Mouse (Mus musculus) heart, postnatal 4 days (tissue): ENCODE data around the gene Nr4a1. TPM values are rescaled to one million over a fixed set of nuclear protein-coding genes. Genes with fewer than 3 reads are reported as not detected.
A peak's percentile ranks its signal among the peaks of the same experiment; 100 is the strongest.

Experiments
- DNase-seq: peaks from one replicate; pipeline ENCODE4 v3.0.0; 2021
- total RNA-seq, 2 experiments: library from RNA; stranded (reverse); gene quantifications; 2 replicates each; pipeline ENCODE4 v1.2.3; 2021

Nr4a1 gene
- total RNA-seq, 2 experiments from 2014 or later = 48.1 to 49.6 TPM

GRCm38 (mm10) chr15:101256463-101257206 lies 2.6 kb downstream of the Nr4a1 start:
- DNase-seq = no peak

GRCm38 (mm10) chr15:101258420-101258819 lies 4.4 kb downstream of the Nr4a1 start:
- no peak for DNase-seq

GRCm38 (mm10) chr15:101259922-101260321 lies 5.9 kb downstream of the Nr4a1 start:
- no peak for DNase-seq

- peak; percentile 90 for DNase-seq
These were observed 6.3 kb downstream of the Nr4a1 start for GRCm38 (mm10) chr15:101260387-101260786.

GRCm38 (mm10) chr15:101260874-101261622 lies 7.0 kb downstream of the Nr4a1 start:
- peak; percentile 64 for DNase-seq

- DNase-seq = no peak
These were observed 8.4 kb downstream of the Nr4a1 start for GRCm38 (mm10) chr15:101262502-101262901.

- DNase-seq = peak; percentile 99
These were observed 12.3 kb downstream of the Nr4a1 start for GRCm38 (mm10) chr15:101266132-101266963.

- DNase-seq = no peak
These were observed 13.3 kb downstream of the Nr4a1 start for GRCm38 (mm10) chr15:101267053-101268032.

- DNase-seq = peak; percentile 12
These were observed 16.2 kb downstream of the Nr4a1 start for GRCm38 (mm10) chr15:101270101-101270820.

GRCm38 (mm10) chr15:101271107-101271506 lies 17.0 kb downstream of the Nr4a1 start:
- DNase-seq = no peak

- no peak for DNase-seq
These were observed 17.4 kb downstream of the Nr4a1 start for GRCm38 (mm10) chr15:101271513-101271912.

- no peak for DNase-seq
These were observed 20.3 kb downstream of the Nr4a1 start for GRCm38 (mm10) chr15:101274380-101274779.

- DNase-seq = peak; percentile 18
These were observed 23.4 kb downstream of the Nr4a1 start for GRCm38 (mm10) chr15:101277351-101277899.

- no peak for DNase-seq
These were observed 24.5 kb downstream of the Nr4a1 start for GRCm38 (mm10) chr15:101278589-101278988.

- DNase-seq = peak; percentile 46
These were observed 25.4 kb downstream of the Nr4a1 start for GRCm38 (mm10) chr15:101279430-101279999.

- DNase-seq = no peak
These were observed 28.4 kb downstream of the Nr4a1 start for GRCm38 (mm10) chr15:101282471-101282870.

- peak; percentile 71 for DNase-seq
These were observed 29.3 kb downstream of the Nr4a1 start for GRCm38 (mm10) chr15:101283183-101283910.

GRCm38 (mm10) chr15:101283911-101284750 lies 30.1 kb downstream of the Nr4a1 start, which contains the start of gene Atg101:
TSS of gene Atg101 (plus strand) at chr15:101284272.
- peak; percentile 94 for DNase-seq
